In the genomic region with DNA sequence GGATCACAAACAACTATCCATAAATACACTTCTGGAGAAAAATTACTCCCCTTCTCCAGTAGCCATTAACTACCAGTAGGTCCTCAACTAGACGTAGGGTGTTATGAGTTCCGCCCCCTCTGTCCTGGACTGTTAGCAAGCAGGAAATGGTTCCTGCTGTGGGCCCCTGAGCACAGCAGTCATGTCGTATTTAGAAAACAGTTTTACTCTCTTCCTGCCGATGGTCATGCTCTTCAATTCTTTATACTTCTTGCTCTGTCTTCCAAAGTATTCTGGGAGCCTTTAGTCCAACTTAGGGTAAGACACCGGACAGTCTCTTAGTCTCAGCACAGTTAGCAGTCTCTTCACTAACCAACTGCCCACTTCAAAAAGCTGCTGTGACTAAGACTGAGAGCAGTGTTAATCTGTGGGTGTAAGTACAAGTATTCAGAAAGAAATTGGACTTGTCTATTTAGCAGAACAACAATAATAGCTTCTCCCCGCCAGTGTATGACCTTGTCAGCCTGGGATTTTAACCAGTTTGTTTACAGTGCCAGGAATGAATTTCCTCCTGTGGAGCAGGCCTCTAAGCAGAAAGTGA, we compare ENCODE assay signal across 12 mouse cellular contexts. TPM values are rescaled to one million over a fixed set of nuclear protein-coding genes. Genes with fewer than 3 reads are reported as not detected.
DNase-seq lines count a peak whose midpoint lies in the region; ATAC-seq and TF ChIP-seq lines count a peak whose summit lies in the region.
"Had no signal": no experiment of that assay in that cellular context is flagged by ENCODE, and none has a peak within 500 bp of the region (broad histone marks: within the 10 kb centered on the region; RNA-seq: fewer than 3 reads in every experiment).

No protein-coding gene starts in this region.

- 67% methylated on average over 6 of the region's 6 CpGs for WGBS in intestine, embryonic 16.5 days
- WGBS in intestine, postnatal 0 days, result 55% methylated on average over 6 of the region's 6 CpGs
- WGBS in neural tube, embryonic 13.5 days, result 78% methylated on average over 6 of the region's 6 CpGs
- WGBS in neural tube, embryonic 15.5 days, result 76% methylated on average over 6 of the region's 6 CpGs

- no peak for TF ChIP-seq POLR2A in bone marrow macrophage, adult 2 months (IDR thresholded peaks at IDR 0.05; ENCODE audit: borderline replicate concordance, low read depth, low read length)

- no peaks in the 10 kb centered on the region for H3K4me1 ChIP-seq in intestine, embryonic 16.5 days (ENCODE audit: control insufficient read depth, insufficient read depth, low read length)
- H3K4me1 ChIP-seq in intestine, postnatal 0 days (replicated peaks; ENCODE audit: control insufficient read depth, insufficient read depth, low read length), result no peaks in the 10 kb centered on the region
- H3K4me1 ChIP-seq in neural tube, embryonic 13.5 days (replicated peaks), result no peaks in the 10 kb centered on the region
- H3K4me1 ChIP-seq in neural tube, embryonic 15.5 days, result no peaks in the 10 kb centered on the region
- H3K4me1 ChIP-seq in bone marrow macrophage, adult 2 months (ENCODE audit: control insufficient read depth, insufficient read depth, low read length), result peaks cover 31% of the 10 kb centered on the region
- H3K4me1 ChIP-seq: stomach, embryonic 15.5 days had no signal

- TF ChIP-seq CTCF in intestine, postnatal 0 days (IDR thresholded peaks at IDR 0.05; ENCODE audit: low read depth), result no peak
- no peak for TF ChIP-seq CTCF in bone marrow macrophage, adult 2 months (IDR thresholded peaks at IDR 0.05; ENCODE audit: low read depth, low read length)

- no peak overlapping the region for H3K4me3 ChIP-seq in intestine, embryonic 16.5 days (ENCODE audit: low read length)
- no peak overlapping the region for H3K4me3 ChIP-seq in intestine, postnatal 0 days (ENCODE audit: low read depth, low read length)
- H3K4me3 ChIP-seq in neural tube, embryonic 13.5 days, result no peak overlapping the region
- H3K4me3 ChIP-seq in neural tube, embryonic 15.5 days (replicated peaks), result no peak overlapping the region
- H3K4me3 ChIP-seq in bone marrow macrophage, adult 2 months (ENCODE audit: insufficient read depth, low read length), result no peak overlapping the region
- H3K4me3 ChIP-seq: stomach, embryonic 15.5 days had no signal

- ATAC-seq in intestine, embryonic 16.5 days, result no peak
- no peak for ATAC-seq in intestine, postnatal 0 days
- ATAC-seq in neural tube, embryonic 13.5 days (ENCODE audit: low read depth), result no peak
- ATAC-seq in neural tube, embryonic 15.5 days (ENCODE audit: low FRiP score), result no peak
- ATAC-seq in megakaryocyte-erythroid progenitor cell, adult 5-6 weeks (replicated peaks; ENCODE audit: low FRiP score, low TSS enrichment, poor library complexity, severe bottlenecking), result no peak

- H3K27ac ChIP-seq in intestine, embryonic 16.5 days (ENCODE audit: low read length), result peak overlapping the region; percentile 76; the same call in 1 of the 2 replicates
- no peak overlapping the region for H3K27ac ChIP-seq in intestine, postnatal 0 days (ENCODE audit: low read depth, low read length)
- H3K27ac ChIP-seq in neural tube, embryonic 13.5 days (replicated peaks), result peak overlapping the region; percentile 28; the same call in 1 of the 2 replicates
- no peak overlapping the region for H3K27ac ChIP-seq in neural tube, embryonic 15.5 days (replicated peaks)
- peak overlapping the region; percentile 72 for H3K27ac ChIP-seq in bone marrow macrophage, adult 2 months (ENCODE audit: insufficient read depth, low read depth, low read length)
- H3K27ac ChIP-seq: liver, embryonic 14.5 days; stomach, embryonic 15.5 days had no signal

- peak; percentile 60 for DNase-seq in thymus, postnatal 0 days (ENCODE audit: low spot score)
- DNase-seq in left cerebral cortex, adult 18-20 months (ENCODE audit: low spot score in 2 of 2), result no peak
- DNase-seq: gastrocnemius, postnatal 25 days; kidney, adult 2 months had no signal

- H3K9me3 ChIP-seq in intestine, embryonic 16.5 days (ENCODE audit: control insufficient read depth, low read length), result no peaks in the 10 kb centered on the region
- no peaks in the 10 kb centered on the region for H3K9me3 ChIP-seq in intestine, postnatal 0 days (ENCODE audit: control insufficient read depth)
- no peaks in the 10 kb centered on the region for H3K9me3 ChIP-seq in neural tube, embryonic 13.5 days
- no peaks in the 10 kb centered on the region for H3K9me3 ChIP-seq in neural tube, embryonic 15.5 days (replicated peaks)
- H3K9me3 ChIP-seq: stomach, embryonic 15.5 days had no signal

- no peaks in the 10 kb centered on the region for H3K27me3 ChIP-seq in intestine, embryonic 16.5 days (replicated peaks; ENCODE audit: control insufficient read depth, insufficient read depth, low read length)
- H3K27me3 ChIP-seq in intestine, postnatal 0 days (replicated peaks; ENCODE audit: control insufficient read depth, insufficient read depth, low read length), result no peaks in the 10 kb centered on the region
- H3K27me3 ChIP-seq in neural tube, embryonic 13.5 days, result no peaks in the 10 kb centered on the region
- H3K27me3 ChIP-seq in neural tube, embryonic 15.5 days (replicated peaks), result no peaks in the 10 kb centered on the region
- H3K27me3 ChIP-seq: stomach, embryonic 15.5 days had no signal

- H3K9ac ChIP-seq in intestine, embryonic 16.5 days (ENCODE audit: low read depth, low read length), result no peak overlapping the region
- H3K9ac ChIP-seq in intestine, postnatal 0 days (ENCODE audit: low read depth, low read length), result no peak overlapping the region
- no peak overlapping the region for H3K9ac ChIP-seq in neural tube, embryonic 13.5 days
- H3K9ac ChIP-seq in neural tube, embryonic 15.5 days (replicated peaks), result no peak overlapping the region
- H3K9ac ChIP-seq: liver, embryonic 14.5 days; stomach, embryonic 15.5 days had no signal

- H3K36me3 ChIP-seq in intestine, embryonic 16.5 days (ENCODE audit: control insufficient read depth, insufficient read depth, low read length), result peaks cover 14% of the 10 kb centered on the region
- peaks cover 57% of the 10 kb centered on the region for H3K36me3 ChIP-seq in intestine, postnatal 0 days (ENCODE audit: control insufficient read depth, insufficient read depth)
- H3K36me3 ChIP-seq in neural tube, embryonic 13.5 days, result peaks cover 97% of the 10 kb centered on the region
- H3K36me3 ChIP-seq in neural tube, embryonic 15.5 days, result peaks cover 86% of the 10 kb centered on the region

- no peak overlapping the region for H3K4me2 ChIP-seq in intestine, embryonic 16.5 days (ENCODE audit: low read depth, low read length)
- no peak overlapping the region for H3K4me2 ChIP-seq in intestine, postnatal 0 days (replicated peaks; ENCODE audit: low read depth)
- no peak overlapping the region for H3K4me2 ChIP-seq in neural tube, embryonic 13.5 days
- no peak overlapping the region for H3K4me2 ChIP-seq in neural tube, embryonic 15.5 days
- H3K4me2 ChIP-seq: stomach, embryonic 15.5 days had no signal

RNA-seq across cellular contexts. Expression of a gene that starts 47.3 kb away (rescaled TPM):
- polyA plus RNA-seq in intestine, embryonic 16.5 days (2015; fragmentation: Nextera tagmentation; extraction: Ambion mirVana), result 2.1 and 2.2 TPM in 2 replicates
- 6.1 and 6.2 TPM in 2 replicates for polyA plus RNA-seq in intestine, postnatal 0 days (2015; fragmentation: Nextera tagmentation; extraction: Ambion mirVana)
- 0.88 and 1.2 TPM in 2 replicates for polyA plus RNA-seq in neural tube, embryonic 13.5 days (2015; fragmentation: Nextera tagmentation; extraction: Ambion mirVana)
- polyA plus RNA-seq in neural tube, embryonic 15.5 days (2015; fragmentation: Nextera tagmentation; extraction: Ambion mirVana), result 0.92 and 3.1 TPM in 2 replicates
- 13.1 and 16.5 TPM in 2 replicates for polyA plus RNA-seq in bone marrow macrophage, adult 2 months (2012; ENCODE audit: insufficient read depth, insufficient read length, missing spikeins)
- 57.5 and 68.6 TPM in 2 replicates for polyA plus RNA-seq in thymus, postnatal 0 days (2015; fragmentation: Nextera tagmentation; extraction: Ambion mirVana)
- total RNA-seq in megakaryocyte-erythroid progenitor cell, adult 5-6 weeks (2014; fragmentation: Nextera tagmentation), result 24.9 and 30.2 TPM in 2 replicates
- total RNA-seq in megakaryocyte-erythroid progenitor cell, adult 5-6 weeks (2017), result 17.4 and 23.4 TPM in 2 replicates
- 1 to 10 TPM; 6.2 to 9.6 TPM for total RNA-seq in left cerebral cortex, adult 18-20 months (2021)

RNA-seq across cellular contexts. Expression of a gene that starts 58.0 kb away (rescaled TPM):
- polyA plus RNA-seq in intestine, embryonic 16.5 days (2015; fragmentation: Nextera tagmentation; extraction: Ambion mirVana), result 4.0 and 5.0 TPM in 2 replicates
- 3.1 and 3.8 TPM in 2 replicates for polyA plus RNA-seq in intestine, postnatal 0 days (2015; fragmentation: Nextera tagmentation; extraction: Ambion mirVana)
- polyA plus RNA-seq in neural tube, embryonic 13.5 days (2015; fragmentation: Nextera tagmentation; extraction: Ambion mirVana), result 22.6 and 24.1 TPM in 2 replicates
- polyA plus RNA-seq in neural tube, embryonic 15.5 days (2015; fragmentation: Nextera tagmentation; extraction: Ambion mirVana), result 26.1 and 32.6 TPM in 2 replicates
- polyA plus RNA-seq in bone marrow macrophage, adult 2 months (2012; ENCODE audit: insufficient read depth, insufficient read length, missing spikeins), result 2.7 and 3.0 TPM in 2 replicates
- 0.91 and 1.0 TPM in 2 replicates for polyA plus RNA-seq in thymus, postnatal 0 days (2015; fragmentation: Nextera tagmentation; extraction: Ambion mirVana)
- total RNA-seq in megakaryocyte-erythroid progenitor cell, adult 5-6 weeks (2014; fragmentation: Nextera tagmentation), result 1.4 and 2.5 TPM in 2 replicates
- 0.65 TPM in 1 of 2 replicates, not detected in the other for total RNA-seq in megakaryocyte-erythroid progenitor cell, adult 5-6 weeks (2017)
- 10 to 100 TPM; 27.1 to 32.4 TPM for total RNA-seq in left cerebral cortex, adult 18-20 months (2021)

Comparison
In these comparisons a context has a peak if more than half of its experiments do, and no peak if none do; other contexts are left out.
1. H3K27ac ChIP-seq: peak in intestine, embryonic 16.5 days (single experiment), neural tube, embryonic 13.5 days (single experiment) and bone marrow macrophage, adult 2 months (single experiment); none in intestine, postnatal 0 days (single experiment) and neural tube, embryonic 15.5 days (single experiment).